Mouse (Mus musculus): Measurements from ENCODE around the gene Vmn2r118. TPM values are rescaled to one million over a fixed set of nuclear protein-coding genes. Genes with fewer than 3 reads are reported as not detected.

Gene Vmn2r118
- polyA plus RNA-seq (2012; ENCODE audit: low replicate concordance) = not detected in 2 replicates

DNA sequence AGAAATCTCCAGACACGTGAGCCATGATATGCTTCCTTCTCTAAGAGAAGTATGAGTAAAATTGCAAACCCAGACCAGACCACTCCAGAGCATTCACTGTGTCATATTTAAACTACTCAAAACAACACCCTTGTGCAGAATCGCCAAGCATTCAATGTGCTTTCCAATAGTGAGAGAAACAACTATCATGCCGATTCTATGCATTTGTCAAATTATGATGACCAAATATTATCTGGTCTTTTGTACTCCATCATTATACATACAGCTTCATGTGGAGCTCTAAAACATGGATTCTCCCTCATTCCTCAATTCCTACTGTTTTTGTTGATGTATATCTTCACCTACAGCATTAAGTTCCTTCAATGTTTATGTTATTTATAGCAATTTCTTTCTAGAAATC is at the start of gene Vmn2r118:
TSS of gene Vmn2r118 (minus strand) at position 101 of the 400 bp plus-strand sequence.

Other genes starting within 250 kb of the Vmn2r118 start
- not detected in 2 replicates for gene St6gal2, start 179.8 kb downstream of the Vmn2r118 start, polyA plus RNA-seq (2012; ENCODE audit: low replicate concordance)
- gene Pot1b, start 87.4 kb upstream of the Vmn2r118 start, polyA plus RNA-seq (2012; ENCODE audit: low replicate concordance) = 0.38 and 1.3 TPM in 2 replicates
- 0.25 and 0.88 TPM in 2 replicates for gene Adgre4, start 124.8 kb upstream of the Vmn2r118 start, polyA plus RNA-seq (2012; ENCODE audit: low replicate concordance)